Mouse (Mus musculus): ENCODE measurements around the gene Pml. TPM values are rescaled to one million over a fixed set of nuclear protein-coding genes. Genes with fewer than 3 reads are reported as not detected.
A peak's percentile ranks its signal among the peaks of the same experiment; 100 is the strongest.

Gene Pml
- polyA plus RNA-seq, 1 experiment from 2014 or later: 10.6 TPM

DNA sequence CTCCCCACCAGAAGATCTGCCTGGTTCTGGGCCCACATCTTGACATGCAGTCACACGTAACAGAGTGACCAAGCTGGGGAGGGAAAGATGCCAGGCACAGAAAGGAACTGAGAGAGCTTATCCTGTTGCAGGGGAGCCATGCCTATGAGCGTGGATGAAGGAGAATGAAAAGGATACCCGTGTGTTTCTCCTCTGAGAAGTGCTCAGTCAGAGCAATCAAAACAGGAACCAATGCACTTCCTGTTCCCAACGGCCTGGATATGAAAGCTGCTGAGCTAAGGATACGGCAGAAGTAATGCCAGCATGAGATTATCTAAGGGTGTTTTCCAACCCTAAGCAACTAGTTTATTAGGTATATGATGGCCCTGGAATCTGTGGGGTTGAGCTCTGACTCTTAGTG, 17.2 kb downstream of the Pml start:
- H3K4me3 ChIP-seq (ENCODE audit: low read depth, low read length): no peak overlapping the region
- H3K4me2 ChIP-seq (ENCODE audit: low read depth): no peak overlapping the region
- no peaks in the 10 kb centered on the region for H3K27me3 ChIP-seq (ENCODE audit: control insufficient read depth, insufficient read depth, low read length)
- H3K9ac ChIP-seq (ENCODE audit: low read length): no peak overlapping the region
- H3K4me1 ChIP-seq (ENCODE audit: control insufficient read depth, insufficient read depth, low read length): no peaks in the 10 kb centered on the region
- no peaks in the 10 kb centered on the region for H3K9me3 ChIP-seq (ENCODE audit: control insufficient read depth, low read length)
- 76% methylated on average over 5 of the region's 5 CpGs for WGBS
- ATAC-seq (ENCODE audit: insufficient read depth, low FRiP score, low TSS enrichment) (no peak), DNase-seq (ENCODE audit: low spot score) (no peak)
- peaks cover 11% of the 10 kb centered on the region for H3K36me3 ChIP-seq (ENCODE audit: control insufficient read depth, insufficient read depth, low read length)
- H3K27ac ChIP-seq (ENCODE audit: low read depth, low read length): no peak overlapping the region

DNA sequence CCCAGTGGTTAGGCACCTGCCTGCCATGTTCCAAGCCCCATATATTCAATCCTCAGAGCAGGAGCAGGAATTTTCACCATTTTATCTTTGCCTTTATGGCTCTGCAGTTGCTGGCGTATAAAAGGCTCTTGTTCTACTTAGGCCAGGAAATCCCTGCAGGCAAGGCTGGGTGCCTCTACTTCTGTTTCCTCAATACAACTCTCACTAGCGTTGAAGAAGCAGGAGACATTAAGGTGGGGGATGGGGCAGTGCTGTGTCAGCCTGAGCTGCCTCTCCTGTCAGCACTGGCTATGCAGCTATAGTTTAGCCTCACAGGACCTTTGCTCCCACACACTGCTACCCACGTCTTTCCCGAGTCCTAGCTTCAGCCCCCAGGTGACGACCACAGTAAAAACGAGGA, 17.8 kb downstream of the Pml start:
- Histone ChIP-seq H3K27ac (ENCODE audit: low read depth, low read length) (no peak overlapping the region), H3K9me3 (ENCODE audit: control insufficient read depth, low read length) (no peaks in the 10 kb centered on the region), H3K4me2 (ENCODE audit: low read depth) (no peak overlapping the region), H3K36me3 (ENCODE audit: control insufficient read depth, insufficient read depth, low read length) (peaks cover 11% of the 10 kb centered on the region), H3K4me3 (ENCODE audit: low read depth, low read length) (no peak overlapping the region), H3K9ac (ENCODE audit: low read length) (no peak overlapping the region), H3K27me3 (ENCODE audit: control insufficient read depth, insufficient read depth, low read length) (no peaks in the 10 kb centered on the region), H3K4me1 (ENCODE audit: control insufficient read depth, insufficient read depth, low read length) (no peaks in the 10 kb centered on the region)
- DNase-seq (ENCODE audit: low spot score): no peak
- 71% methylated on average over 6 of the region's 6 CpGs for WGBS
- no peak for ATAC-seq (ENCODE audit: insufficient read depth, low FRiP score, low TSS enrichment)

DNA sequence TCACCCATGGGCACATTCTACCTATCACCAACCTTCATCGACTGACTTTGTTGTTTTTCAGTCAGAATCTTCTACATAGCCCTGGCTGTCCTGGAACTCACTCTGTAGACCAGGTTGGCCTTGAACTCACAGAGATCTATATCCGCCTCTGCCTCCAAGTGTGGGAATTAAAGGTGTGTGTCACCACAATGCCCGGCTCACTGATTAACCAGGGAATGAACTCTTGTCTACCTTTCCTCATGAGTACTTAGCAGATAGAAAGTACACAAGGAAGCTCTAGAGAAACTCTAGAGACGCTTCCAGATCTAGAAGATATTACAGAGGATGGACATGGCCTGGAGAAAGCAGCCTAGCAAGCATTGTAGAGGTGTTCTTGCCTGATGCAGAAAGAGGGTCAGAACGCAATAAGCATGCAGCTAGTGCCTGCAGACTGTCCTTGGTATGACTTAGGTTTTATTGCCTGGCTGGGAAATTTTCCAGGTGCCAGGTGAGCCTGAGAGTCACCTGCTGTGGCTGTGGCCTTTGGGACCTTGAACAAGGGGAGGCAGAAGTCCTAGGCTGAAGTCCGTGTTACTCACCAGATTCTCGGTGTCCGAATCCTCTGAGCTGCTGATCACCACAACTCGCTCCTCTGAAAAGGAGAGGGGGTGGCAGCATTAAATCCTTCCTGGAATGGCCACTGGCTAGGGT, 20.7 kb downstream of the Pml start:
- Histone ChIP-seq H3K9ac (ENCODE audit: low read length) (no peak overlapping the region), H3K4me2 (ENCODE audit: low read depth) (no peak overlapping the region), H3K27me3 (ENCODE audit: control insufficient read depth, insufficient read depth, low read length) (no peaks in the 10 kb centered on the region), H3K4me3 (ENCODE audit: low read depth, low read length) (no peak overlapping the region), H3K9me3 (ENCODE audit: control insufficient read depth, low read length) (no peaks in the 10 kb centered on the region), H3K36me3 (ENCODE audit: control insufficient read depth, insufficient read depth, low read length) (peaks cover 11% of the 10 kb centered on the region), H3K27ac (ENCODE audit: low read depth, low read length) (no peak overlapping the region), H3K4me1 (ENCODE audit: control insufficient read depth, insufficient read depth, low read length) (no peaks in the 10 kb centered on the region)
- no peak for ATAC-seq (ENCODE audit: insufficient read depth, low FRiP score, low TSS enrichment)
- no peak for DNase-seq (ENCODE audit: low spot score)
- 96% methylated on average over 9 of the region's 9 CpGs for WGBS

DNA sequence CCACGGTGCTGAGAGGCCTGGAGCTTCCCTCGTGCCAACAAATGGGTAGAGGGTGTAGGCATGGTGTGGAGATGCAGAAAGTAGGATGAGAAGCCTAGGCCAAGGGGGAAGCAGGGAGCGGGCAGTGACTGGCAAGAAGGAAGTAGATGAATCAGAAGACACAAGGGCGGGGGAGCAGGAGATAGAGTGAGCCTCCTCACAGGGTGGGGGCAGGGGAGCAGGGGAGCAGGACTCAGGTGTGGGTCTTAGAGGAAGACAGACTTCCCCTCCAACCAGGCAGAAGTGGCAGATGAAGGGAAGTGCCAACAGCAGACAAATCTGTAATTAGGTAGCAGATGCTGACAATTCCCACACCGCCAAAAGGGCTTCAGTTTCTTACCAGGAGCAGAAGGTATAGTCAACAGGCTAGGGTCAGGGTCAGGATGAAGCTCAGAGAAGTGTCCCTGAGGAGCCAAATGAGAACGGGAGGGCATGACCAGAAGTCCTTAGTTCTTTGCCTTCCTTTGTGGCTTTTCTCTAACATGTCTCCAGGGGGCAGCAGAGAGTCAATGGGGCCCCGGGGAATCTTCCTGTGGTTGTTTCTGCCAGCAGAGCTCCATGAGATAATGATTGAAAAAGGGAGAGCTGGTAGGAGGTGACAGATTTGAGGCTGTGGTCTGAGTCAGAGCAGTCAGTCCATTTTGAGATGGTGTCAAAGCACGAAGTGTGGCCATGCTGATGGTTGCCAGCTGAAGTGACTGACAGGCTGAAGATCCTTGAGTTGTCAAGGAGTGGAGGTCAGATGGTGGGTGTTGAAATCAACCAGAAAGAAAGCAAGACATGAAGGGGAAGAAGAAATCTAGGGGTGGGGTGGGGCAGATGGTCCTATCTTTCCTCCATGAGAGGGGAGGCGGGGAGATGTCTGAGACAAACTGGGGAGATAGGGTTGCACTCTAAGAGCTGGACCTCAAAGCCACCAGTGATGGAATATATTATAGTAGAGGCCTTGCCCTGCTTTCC, 23.4 kb downstream of the Pml start:
- H3K27ac ChIP-seq (ENCODE audit: low read depth, low read length): no peak overlapping the region
- ATAC-seq (ENCODE audit: insufficient read depth, low FRiP score, low TSS enrichment) (no peak), DNase-seq (ENCODE audit: low spot score) (no peak)
- 68% methylated on average over 9 of the region's 9 CpGs for WGBS
- H3K27me3 ChIP-seq (ENCODE audit: control insufficient read depth, insufficient read depth, low read length): no peaks in the 10 kb centered on the region
- H3K36me3 ChIP-seq (ENCODE audit: control insufficient read depth, insufficient read depth, low read length): peaks cover 9% of the 10 kb centered on the region
- H3K4me1 ChIP-seq (ENCODE audit: control insufficient read depth, insufficient read depth, low read length): no peaks in the 10 kb centered on the region
- H3K9ac ChIP-seq (ENCODE audit: low read length): no peak overlapping the region
- H3K9me3 ChIP-seq (ENCODE audit: control insufficient read depth, low read length): no peaks in the 10 kb centered on the region
- H3K4me2 ChIP-seq (ENCODE audit: low read depth): no peak overlapping the region
- H3K4me3 ChIP-seq (ENCODE audit: low read depth, low read length): no peak overlapping the region

DNA sequence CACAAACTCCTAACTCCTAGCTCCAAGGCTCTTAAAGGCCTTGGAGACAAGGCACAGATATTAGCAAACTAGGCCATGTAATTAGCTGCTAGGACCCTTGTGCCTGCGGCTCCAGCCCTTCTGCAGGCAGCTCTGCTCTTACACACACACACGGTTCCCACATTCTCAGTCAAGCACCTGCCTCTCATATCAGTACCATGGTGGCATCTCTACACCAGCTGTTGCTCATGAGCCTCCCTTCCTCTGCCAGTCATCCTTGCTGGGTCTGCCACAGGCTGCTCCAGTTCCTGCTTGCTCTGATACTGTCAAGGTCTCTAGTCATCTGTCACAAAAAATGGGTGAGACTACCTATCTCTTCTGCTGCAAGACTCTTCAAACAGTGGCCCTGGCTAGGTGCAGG, 25.2 kb downstream of the Pml start:
- WGBS: 88% methylated on average over 2 of the region's 2 CpGs
- H3K27me3 ChIP-seq (ENCODE audit: control insufficient read depth, insufficient read depth, low read length): no peaks in the 10 kb centered on the region
- H3K4me3 ChIP-seq (ENCODE audit: low read depth, low read length): no peak overlapping the region
- no peaks in the 10 kb centered on the region for H3K4me1 ChIP-seq (ENCODE audit: control insufficient read depth, insufficient read depth, low read length)
- H3K4me2 ChIP-seq (ENCODE audit: low read depth): no peak overlapping the region
- DNase-seq (ENCODE audit: low spot score) (no peak), ATAC-seq (ENCODE audit: insufficient read depth, low FRiP score, low TSS enrichment) (no peak)
- peaks cover 6% of the 10 kb centered on the region for H3K36me3 ChIP-seq (ENCODE audit: control insufficient read depth, insufficient read depth, low read length)
- no peak overlapping the region for H3K9ac ChIP-seq (ENCODE audit: low read length)
- no peak overlapping the region for H3K27ac ChIP-seq (ENCODE audit: low read depth, low read length)
- H3K9me3 ChIP-seq (ENCODE audit: control insufficient read depth, low read length): no peaks in the 10 kb centered on the region

DNA sequence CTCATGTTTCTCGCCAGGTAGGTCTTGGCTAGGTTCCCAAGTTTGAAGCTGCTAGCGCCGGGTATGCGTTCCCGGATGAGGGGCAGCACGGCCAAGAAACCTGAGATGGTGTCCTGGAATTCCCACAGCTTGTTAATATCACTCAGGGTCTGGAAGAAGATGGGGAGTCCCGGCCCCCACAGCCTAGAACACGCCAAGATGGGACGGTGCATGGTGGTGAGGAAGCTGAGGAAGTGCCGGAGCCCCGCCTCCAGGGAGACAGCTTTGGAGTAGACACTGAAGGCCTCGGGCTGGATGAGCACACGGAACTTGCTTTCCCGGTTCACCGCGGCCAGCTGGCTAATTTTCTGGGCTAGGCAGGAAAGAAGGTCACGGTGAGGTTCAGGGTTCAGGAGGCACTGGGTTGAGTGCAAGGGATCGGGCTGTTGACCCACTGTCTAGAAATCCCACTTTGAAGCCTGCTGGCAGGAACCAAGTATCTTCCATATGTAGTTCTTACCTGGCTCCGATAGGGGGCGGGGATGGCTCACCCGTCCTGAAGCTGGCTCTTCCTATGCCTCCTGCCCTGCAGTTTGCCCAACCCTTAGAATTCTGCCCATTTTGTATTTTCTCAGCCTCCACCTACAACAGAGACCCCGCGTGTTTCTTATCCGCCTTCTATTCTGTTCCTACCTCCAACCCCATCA, 29.2 kb downstream of the Pml start:
- WGBS: 74% methylated on average over 24 of the region's 24 CpGs
- Histone ChIP-seq H3K27ac (ENCODE audit: low read depth, low read length) (no peak overlapping the region), H3K36me3 (ENCODE audit: control insufficient read depth, insufficient read depth, low read length) (no peaks in the 10 kb centered on the region; the same call in none of the 2 replicates), H3K9ac (ENCODE audit: low read length) (no peak overlapping the region), H3K4me3 (ENCODE audit: low read depth, low read length) (no peak overlapping the region), H3K27me3 (ENCODE audit: control insufficient read depth, insufficient read depth, low read length) (no peaks in the 10 kb centered on the region), H3K4me1 (ENCODE audit: control insufficient read depth, insufficient read depth, low read length) (no peaks in the 10 kb centered on the region), H3K9me3 (ENCODE audit: control insufficient read depth, low read length) (no peaks in the 10 kb centered on the region), H3K4me2 (ENCODE audit: low read depth) (no peak overlapping the region)
- DNase-seq (ENCODE audit: low spot score) (peak; percentile 45), ATAC-seq (ENCODE audit: insufficient read depth, low FRiP score, low TSS enrichment) (no peak)

DNA sequence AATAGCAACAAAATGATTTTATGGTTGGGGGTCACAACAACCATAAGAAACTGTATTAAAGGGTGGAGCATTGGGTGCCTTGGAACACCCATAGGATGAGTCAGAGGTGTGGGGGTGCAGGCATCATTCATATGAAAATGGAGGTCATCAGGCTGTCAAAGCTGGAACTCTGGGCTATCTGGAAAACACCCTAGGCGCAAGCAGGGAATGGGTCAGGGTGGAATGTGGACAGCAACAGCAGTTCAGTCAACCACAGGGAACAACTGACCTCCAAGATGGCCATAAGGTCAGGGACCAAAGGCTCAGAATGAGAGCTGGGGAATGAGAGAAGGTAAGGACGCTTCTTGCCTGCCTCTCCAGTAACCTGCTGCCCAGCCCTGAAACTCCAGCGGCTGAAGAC, 31.0 kb downstream of the Pml start:
- H3K4me3 ChIP-seq (ENCODE audit: low read depth, low read length): no peak overlapping the region
- WGBS: 91% methylated on average over 3 of the region's 3 CpGs
- H3K9ac ChIP-seq (ENCODE audit: low read length): no peak overlapping the region
- no peak overlapping the region for H3K27ac ChIP-seq (ENCODE audit: low read depth, low read length)
- peaks cover 14% of the 10 kb centered on the region for H3K4me1 ChIP-seq (ENCODE audit: control insufficient read depth, insufficient read depth, low read length)
- H3K9me3 ChIP-seq (ENCODE audit: control insufficient read depth, low read length): no peaks in the 10 kb centered on the region
- H3K36me3 ChIP-seq (ENCODE audit: control insufficient read depth, insufficient read depth, low read length): no peaks in the 10 kb centered on the region; the same call in none of the 2 replicates
- H3K27me3 ChIP-seq (ENCODE audit: control insufficient read depth, insufficient read depth, low read length): no peaks in the 10 kb centered on the region
- DNase-seq (ENCODE audit: low spot score) (no peak), ATAC-seq (ENCODE audit: insufficient read depth, low FRiP score, low TSS enrichment) (no peak)
- H3K4me2 ChIP-seq (ENCODE audit: low read depth): no peak overlapping the region

DNA sequence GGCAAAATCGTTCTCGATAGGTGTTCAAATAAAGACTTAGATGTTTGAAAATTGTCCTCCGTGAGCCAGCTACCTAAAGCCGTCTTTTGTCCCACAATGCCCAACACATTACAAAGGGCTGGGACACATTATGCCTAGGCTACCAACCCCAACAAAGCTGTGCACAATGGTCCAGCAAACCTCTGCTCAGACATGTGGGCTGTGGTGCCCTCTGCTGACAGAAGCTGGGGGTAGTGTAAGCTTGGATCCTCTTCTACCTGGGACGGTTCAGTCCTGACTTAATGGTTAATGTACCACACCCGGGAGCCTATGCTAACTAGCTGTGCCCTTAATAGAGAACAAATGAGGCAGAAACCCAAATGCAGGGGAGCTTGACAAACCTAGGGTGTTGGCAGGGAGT, 33.2 kb downstream of the Pml start:
- ATAC-seq (ENCODE audit: insufficient read depth, low FRiP score, low TSS enrichment) (no peak; the same call in 1 of the 2 replicates), DNase-seq (ENCODE audit: low spot score) (peak; percentile 70)
- H3K4me1 ChIP-seq (ENCODE audit: control insufficient read depth, insufficient read depth, low read length): peaks cover 14% of the 10 kb centered on the region
- 50% methylated on average over 6 of the region's 6 CpGs for WGBS
- H3K9me3 ChIP-seq (ENCODE audit: control insufficient read depth, low read length): no peaks in the 10 kb centered on the region
- no peaks in the 10 kb centered on the region; the same call in 1 of the 2 replicates for H3K36me3 ChIP-seq (ENCODE audit: control insufficient read depth, insufficient read depth, low read length)
- no peak overlapping the region for H3K4me3 ChIP-seq (ENCODE audit: low read depth, low read length)
- H3K9ac ChIP-seq (ENCODE audit: low read length): no peak overlapping the region
- H3K4me2 ChIP-seq (ENCODE audit: low read depth): no peak overlapping the region
- no peaks in the 10 kb centered on the region for H3K27me3 ChIP-seq (ENCODE audit: control insufficient read depth, insufficient read depth, low read length)
- H3K27ac ChIP-seq (ENCODE audit: low read depth, low read length): no peak overlapping the region

All from neural tube, embryonic 11.5 days (tissue).